Mouse (Mus musculus) intestine, embryonic 16.5 days (tissue): ENCODE measurements around the gene Wdhd1. TPM values are rescaled to one million over a fixed set of nuclear protein-coding genes. Genes with fewer than 3 reads are reported as not detected.

Experiments used
- ATAC-seq: fragments of 200-750 bp; cut with Nextera tagmentation; 2 replicates; pipeline ENCODE4 v1.8.0; 2017; ENCODE audit warnings: moderate TSS enrichment, moderate library complexity
- H3K27ac ChIP-seq: fragments of 300-500 bp; sonication (generic); 2 replicates; pipeline ENCODE4 v1.5.1; 2014; ENCODE audit warnings: mild to moderate bottlenecking, low read length
- H3K27me3 ChIP-seq: fragments of 300-500 bp; sonication (generic); replicated peaks from 2 replicates; pipeline ENCODE4 v1.6.1; 2014; ENCODE audit warnings: low read length, control low read depth, mixed read lengths; ENCODE audit not compliant: control insufficient read depth, insufficient read depth
- H3K36me3 ChIP-seq: fragments of 300-500 bp; sonication (generic); 2 replicates; pipeline ENCODE4 v1.6.1; 2014; ENCODE audit warnings: low read length, control low read depth; ENCODE audit not compliant: control insufficient read depth, insufficient read depth
- H3K4me1 ChIP-seq: fragments of 300-500 bp; sonication (generic); 2 replicates; pipeline ENCODE4 v1.6.1; 2014; ENCODE audit warnings: low read length, control low read depth, mixed read lengths; ENCODE audit not compliant: control insufficient read depth, insufficient read depth
- H3K4me2 ChIP-seq: fragments of 300-500 bp; sonication (generic); 2 replicates; pipeline ENCODE4 v1.6.1; 2014; ENCODE audit warnings: low read depth, low read length, control low read depth
- H3K4me3 ChIP-seq: fragments of 300-500 bp; sonication (generic); 2 replicates; pipeline ENCODE4 v1.5.1; 2014; ENCODE audit warnings: mild to moderate bottlenecking, low read length
- H3K9ac ChIP-seq: fragments of 300-500 bp; sonication (generic); 2 replicates; pipeline ENCODE4 v1.6.1; 2014; ENCODE audit warnings: low read depth, low read length
- H3K9me3 ChIP-seq: fragments of 300-500 bp; sonication (generic); 2 replicates; pipeline ENCODE4 v1.6.1; 2016; ENCODE audit warnings: low read length, control low read depth; ENCODE audit not compliant: control insufficient read depth
- WGBS: fragments of 180-500 bp; shearing (Covaris S2); extraction: QIAGEN DNeasy Blood & Tissue Kit; methylation state at CpG from one replicate; pipeline ENCODE4 v1.1.7; 2014; 5-methylcytosine and 5-hydroxymethylcytosine counted together
- polyA plus RNA-seq: library from polyadenylated mRNA; unstranded; fragments of >200 nt; fragmentation: Nextera tagmentation; extraction: Ambion mirVana; gene quantifications from 2 replicates; pipeline ENCODE4 v1.2.1, GENCODE M21; 2015

Wdhd1 gene
- polyA plus RNA-seq, 1 experiment from 2014 or later = 20.8 TPM

- no peak for ATAC-seq
- Histone ChIP-seq H3K4me1 (peaks cover 20% of the 10 kb centered on the region), H3K9me3 (no peaks in the 10 kb centered on the region), H3K36me3 (no peaks in the 10 kb centered on the region), H3K4me3 (no peak overlapping the region), H3K4me2 (no peak overlapping the region), H3K27me3 (no peaks in the 10 kb centered on the region), H3K9ac (no peak overlapping the region), H3K27ac (no peak overlapping the region)
- 84% methylated on average over 6 of the region's 6 CpGs for WGBS
Measured at GRCm38 (mm10) chr14:47304814-47305405, 28.3 kb upstream of the Wdhd1 start.

GRCm38 (mm10) chr14:47302885-47303680 lies 26.4 kb upstream of the Wdhd1 start:
- no peaks in the 10 kb centered on the region for H3K27me3 ChIP-seq
- no peak overlapping the region for H3K9ac ChIP-seq
- H3K27ac ChIP-seq = no peak overlapping the region; the same call in 1 of the 2 replicates
- no peak for ATAC-seq
- H3K4me2 ChIP-seq = no peak overlapping the region
- WGBS = 75% methylated on average over 14 of the region's 14 CpGs
- H3K9me3 ChIP-seq = no peaks in the 10 kb centered on the region
- H3K36me3 ChIP-seq = no peaks in the 10 kb centered on the region
- no peak overlapping the region for H3K4me3 ChIP-seq
- H3K4me1 ChIP-seq = peaks cover 24% of the 10 kb centered on the region

- Histone ChIP-seq H3K27me3 (no peaks in the 10 kb centered on the region), H3K4me1 (peaks cover 19% of the 10 kb centered on the region), H3K27ac (peak overlapping the region; percentile 97), H3K36me3 (no peaks in the 10 kb centered on the region), H3K9ac (peak overlapping the region; percentile 99), H3K4me3 (peak overlapping the region; percentile 100), H3K9me3 (no peaks in the 10 kb centered on the region), H3K4me2 (peak overlapping the region; percentile 58)
- ATAC-seq = peak; percentile 14
- 0% methylated on average over 15 of the region's 15 CpGs for WGBS
Measured at GRCm38 (mm10) chr14:47298819-47299261, 22.2 kb upstream of the Wdhd1 start.

- under 1% methylated on average over 32 of the region's 38 CpGs for WGBS
- H3K4me3 ChIP-seq = peak overlapping the region; percentile 100
- no peaks in the 10 kb centered on the region for H3K9me3 ChIP-seq
- H3K4me2 ChIP-seq = peak overlapping the region; percentile 58
- no peaks in the 10 kb centered on the region for H3K36me3 ChIP-seq
- H3K27me3 ChIP-seq = no peaks in the 10 kb centered on the region
- H3K9ac ChIP-seq = peak overlapping the region; percentile 99
- peaks cover 18% of the 10 kb centered on the region for H3K4me1 ChIP-seq
- peak overlapping the region; percentile 97 for H3K27ac ChIP-seq
- ATAC-seq = peak; percentile 57
Measured at GRCm38 (mm10) chr14:47298408-47298792, 21.7 kb upstream of the Wdhd1 start.

- Histone ChIP-seq H3K4me3 (peak within 1 kb of the TSS; percentile 100), H3K9ac (peak within 1 kb of the TSS; percentile 99), H3K4me1 (peaks cover 13% of the 10 kb centered on the region), H3K9me3 (no peaks in the 10 kb centered on the region), H3K27me3 (no peaks in the 10 kb centered on the region), H3K4me2 (peak within 1 kb of the TSS; percentile 68), H3K27ac (peak within 1 kb of the TSS; percentile 97), H3K36me3 (no peaks in the 10 kb centered on the region)
- under 1% methylated on average over 34 of the region's 34 CpGs for WGBS
- peak; percentile 81 for ATAC-seq
Measured at GRCm38 (mm10) chr14:47297785-47298407, 21.2 kb upstream of the Wdhd1 start, which contains the start of gene Mapk1ip1l. Mapk1ip1l (plus strand) TSS chr14:47298266.

GRCm38 (mm10) chr14:47296232-47296631 lies 19.6 kb upstream of the Wdhd1 start:
- H3K36me3 ChIP-seq = no peaks in the 10 kb centered on the region
- 50% methylated on average over 2 of the region's 2 CpGs for WGBS
- no peaks in the 10 kb centered on the region for H3K27me3 ChIP-seq
- H3K4me2 ChIP-seq = peak overlapping the region; percentile 19; the same call in 1 of the 2 replicates
- peaks cover 13% of the 10 kb centered on the region for H3K4me1 ChIP-seq
- H3K27ac ChIP-seq = peak overlapping the region; percentile 73
- H3K9me3 ChIP-seq = no peaks in the 10 kb centered on the region
- H3K4me3 ChIP-seq = no peak overlapping the region
- no peak overlapping the region for H3K9ac ChIP-seq
- ATAC-seq = peak; percentile 67

GRCm38 (mm10) chr14:47294136-47294535 lies 17.5 kb upstream of the Wdhd1 start:
- Histone ChIP-seq H3K4me3 (no peak overlapping the region), H3K9me3 (no peaks in the 10 kb centered on the region), H3K4me1 (0 out of 2 replicates have a peak, but pooled peaks cover 2% of the 10 kb centered on the region), H3K36me3 (peaks cover 10% of the 10 kb centered on the region; the same call in 1 of the 2 replicates), H3K27ac (0 out of 2 replicates have a peak overlapping the region, but pooled peaks have one; percentile 23), H3K4me2 (no peak overlapping the region), H3K9ac (0 out of 2 replicates have a peak overlapping the region, but pooled peaks have one; percentile 36), H3K27me3 (no peaks in the 10 kb centered on the region)
- no peak for ATAC-seq
- 33% methylated on average over 4 of the region's 4 CpGs for WGBS

GRCm38 (mm10) chr14:47291772-47292171 lies 15.1 kb upstream of the Wdhd1 start:
- ATAC-seq = no peak
- no peak overlapping the region for H3K9ac ChIP-seq
- no peak overlapping the region for H3K4me3 ChIP-seq
- H3K4me1 ChIP-seq = 0 out of 2 replicates have a peak, but pooled peaks cover 2% of the 10 kb centered on the region
- no peaks in the 10 kb centered on the region for H3K9me3 ChIP-seq
- H3K4me2 ChIP-seq = no peak overlapping the region
- H3K27ac ChIP-seq = no peak overlapping the region
- 74% methylated on average over 1 of the region's 1 CpGs for WGBS
- no peaks in the 10 kb centered on the region for H3K27me3 ChIP-seq
- peaks cover 10% of the 10 kb centered on the region; the same call in 1 of the 2 replicates for H3K36me3 ChIP-seq

GRCm38 (mm10) chr14:47287021-47287420 lies 10.4 kb upstream of the Wdhd1 start:
- Histone ChIP-seq H3K4me3 (no peak overlapping the region), H3K36me3 (peaks cover 10% of the 10 kb centered on the region; the same call in 1 of the 2 replicates), H3K27ac (no peak overlapping the region), H3K27me3 (no peaks in the 10 kb centered on the region), H3K4me1 (0 out of 2 replicates have a peak, but pooled peaks cover 4% of the 10 kb centered on the region), H3K9me3 (no peaks in the 10 kb centered on the region), H3K4me2 (no peak overlapping the region), H3K9ac (no peak overlapping the region)
- ATAC-seq = no peak
- WGBS = 82% methylated on average over 5 of the region's 5 CpGs
